8 mouse cellular contexts compared by ENCODE assay signal in genomic region chr5:113151554-113152103, GRCm38 (mm10).
DNase-seq lines count a peak whose midpoint lies in the region; ATAC-seq lines count a peak whose summit lies in the region.
"Had no signal": no experiment of that assay in that cellular context is flagged by ENCODE, and none has a peak within 500 bp of the region (broad histone marks: within the 10 kb centered on the region; RNA-seq: fewer than 3 reads in every experiment).

No protein-coding gene starts in this region.

- H3K36me3 ChIP-seq in forebrain, embryonic 12.5 days (replicated peaks) = no peaks in the 10 kb centered on the region
- H3K36me3 ChIP-seq in liver, embryonic 12.5 days = no peaks in the 10 kb centered on the region

- peak; percentile 64 for DNase-seq in ovary, postnatal 36 days (ENCODE audit: low spot score)
- no peak for DNase-seq in ovary, postnatal 10 days (ENCODE audit: low spot score)

- peak overlapping the region; percentile 74 for H3K27ac ChIP-seq in forebrain, embryonic 12.5 days
- H3K27ac ChIP-seq in liver, embryonic 12.5 days = peak overlapping the region; percentile 57
- H3K27ac ChIP-seq: liver, embryonic 14.5 days had no signal

- no peak overlapping the region for H3K9ac ChIP-seq in forebrain, embryonic 12.5 days
- H3K9ac ChIP-seq in liver, embryonic 12.5 days = no peak overlapping the region
- H3K9ac ChIP-seq: liver, embryonic 14.5 days had no signal

- peaks cover 40% of the 10 kb centered on the region for H3K4me1 ChIP-seq in forebrain, embryonic 12.5 days
- peaks cover 35% of the 10 kb centered on the region for H3K4me1 ChIP-seq in liver, embryonic 12.5 days

- no peak overlapping the region for H3K4me3 ChIP-seq in forebrain, embryonic 12.5 days (replicated peaks)
- no peak overlapping the region for H3K4me3 ChIP-seq in liver, embryonic 12.5 days

- H3K27me3 ChIP-seq in forebrain, embryonic 12.5 days = no peaks in the 10 kb centered on the region
- no peaks in the 10 kb centered on the region for H3K27me3 ChIP-seq in liver, embryonic 12.5 days (replicated peaks)

- H3K9me3 ChIP-seq in forebrain, embryonic 12.5 days = no peaks in the 10 kb centered on the region
- no peaks in the 10 kb centered on the region for H3K9me3 ChIP-seq in liver, embryonic 12.5 days (replicated peaks)

- ATAC-seq in forebrain, embryonic 12.5 days (ENCODE audit: low FRiP score) = peak; percentile 18; the same call in 1 of the 2 replicates
- ATAC-seq in hematopoietic stem cell, adult 5-6 weeks (replicated peaks in 1 of 2; ENCODE audit: insufficient read depth in 1 of 2, low FRiP score in 2 of 2, low TSS enrichment in 1 of 2, low read depth in 1 of 2, poor library complexity in 2 of 2, severe bottlenecking in 2 of 2) = peak; percentile 14 to 18; a peak in 2 of 4 replicates
- no peak for ATAC-seq in liver, embryonic 12.5 days
- no peak for ATAC-seq in cerebellum, adult (ENCODE audit: insufficient number of reproducible peaks, low FRiP score, low TSS enrichment)
- ATAC-seq in megakaryocyte-erythroid progenitor cell, adult 5-6 weeks (replicated peaks; ENCODE audit: low FRiP score, low TSS enrichment, poor library complexity, severe bottlenecking) = no peak

- WGBS in forebrain, embryonic 12.5 days = 36% methylated on average over 11 of the region's 11 CpGs
- 50% methylated on average over 11 of the region's 11 CpGs for WGBS in liver, embryonic 12.5 days (ENCODE audit: insufficient replicate concordance)

- H3K4me2 ChIP-seq in forebrain, embryonic 12.5 days = no peak overlapping the region
- no peak overlapping the region for H3K4me2 ChIP-seq in liver, embryonic 12.5 days

Comparison
In these comparisons a context has a peak if more than half of its experiments do, and no peak if none do; other contexts are left out.
1. ATAC-seq: peak in forebrain, embryonic 12.5 days (single experiment) and hematopoietic stem cell, adult 5-6 weeks (2 of 2); none in liver, embryonic 12.5 days (single experiment), cerebellum, adult (single experiment) and megakaryocyte-erythroid progenitor cell, adult 5-6 weeks (single experiment).